Mouse (Mus musculus) spleen, postnatal 14 days (tissue): ENCODE data around the gene Ccdc6.
"Not testable (repeated sequence)": the region's sequence is repeated elsewhere in the genome, so short reads cannot be mapped to it uniquely, and the experiment has no call there.

ENCODE experiments used
- DNase-seq, 2 experiments: peaks; one replicate each; pipeline ENCODE4 v3.0.0; 2021 to 2022; ENCODE audit warnings: low spot score in 2 of 2

Gene Ccdc6

DNA sequence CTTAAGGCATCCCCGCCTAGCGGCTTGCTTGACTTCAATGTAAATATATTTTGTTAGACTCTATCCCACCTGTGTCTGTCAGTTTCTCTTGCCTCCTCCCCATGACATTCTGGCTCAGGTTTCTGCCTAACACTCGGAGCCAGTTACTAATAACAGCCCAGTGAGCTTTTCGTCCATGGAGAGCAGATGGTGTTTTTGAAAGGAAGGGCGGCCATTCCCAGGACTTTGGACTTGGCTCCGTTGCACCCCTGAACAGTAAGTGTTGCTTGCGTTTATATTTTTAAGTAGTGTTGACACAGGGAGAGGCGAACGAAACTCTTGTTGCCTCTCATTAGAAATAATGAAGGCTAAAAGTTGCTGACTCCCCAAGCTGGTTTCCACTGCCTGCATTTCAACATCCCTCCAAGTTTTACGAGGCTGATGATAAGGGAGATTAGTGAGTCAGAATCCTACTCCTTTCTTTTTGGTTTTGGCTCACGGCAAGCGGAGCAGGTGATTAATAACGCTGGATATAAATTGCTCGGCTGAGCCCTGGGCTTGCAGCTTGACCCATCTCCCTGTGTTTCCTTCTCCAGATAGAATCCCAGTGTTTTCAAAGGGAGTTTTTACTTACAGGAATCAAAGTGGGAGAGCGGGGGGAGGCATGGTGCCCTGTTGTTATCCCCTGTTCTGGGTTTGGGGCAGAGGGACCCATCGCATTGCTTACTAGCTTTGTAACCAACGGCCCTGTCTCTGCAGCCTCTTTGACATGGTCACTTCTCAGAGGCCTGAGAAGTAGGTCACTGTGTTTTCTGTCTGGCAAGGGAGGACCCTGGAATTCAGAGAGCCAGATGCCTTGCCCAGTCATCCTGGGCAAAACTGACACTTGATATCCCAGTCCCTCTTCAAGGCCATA, 107.8 kb downstream of the Ccdc6 start, which contains the start of gene Mrln:
Gene Mrln (plus strand): TSS at position 160 of the 895 bp plus-strand sequence.
- DNase-seq = no peak

DNA sequence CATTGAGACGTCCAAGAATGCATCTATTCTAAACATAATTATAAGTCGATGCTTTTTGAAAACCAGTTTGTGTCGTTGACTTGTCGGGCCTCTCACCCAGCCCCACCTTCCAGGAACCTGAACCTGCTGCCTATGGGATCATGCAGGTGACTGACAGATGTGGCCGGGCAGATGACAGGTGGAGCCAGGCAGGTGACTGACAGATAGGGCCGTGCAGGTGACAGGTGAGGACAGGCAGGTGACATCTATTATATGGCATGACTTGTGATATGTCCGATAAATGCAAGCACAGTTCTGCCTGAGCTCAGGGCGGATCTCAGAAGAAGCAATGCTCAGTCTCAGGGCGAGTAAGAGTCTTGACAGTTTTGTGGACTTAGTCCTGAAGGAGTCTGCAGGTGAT, 114.4 kb downstream of the Ccdc6 start:
- no peak for DNase-seq

- DNase-seq = no peak
Observed at GRCm38 (mm10) chr10:70220971-70221370, 124.0 kb downstream of the Ccdc6 start.

GRCm38 (mm10) chr10:70222231-70222630, 125.3 kb downstream of the Ccdc6 start:
- DNase-seq = not testable (repeated sequence)

DNA sequence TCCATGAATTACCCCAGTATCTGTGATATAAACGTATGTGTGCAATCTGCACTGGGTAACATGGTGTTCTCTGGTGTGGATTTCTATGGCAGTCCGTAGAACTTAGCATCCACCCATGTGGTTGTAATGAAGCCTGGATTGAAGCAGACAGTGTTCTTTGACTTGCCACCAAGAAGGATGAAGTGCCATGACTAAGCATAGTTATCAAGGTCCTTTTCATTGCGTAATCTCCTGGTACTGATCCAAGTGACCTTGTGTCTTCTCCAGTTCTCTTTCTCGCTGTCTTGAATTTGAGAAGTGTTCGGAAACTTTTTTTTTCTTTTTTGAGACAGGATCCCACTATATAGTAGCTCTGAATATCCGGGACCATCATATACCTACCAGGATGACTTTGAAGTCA, 127.7 kb downstream of the Ccdc6 start:
- no peak for DNase-seq

- DNase-seq = no peak
Observed at GRCm38 (mm10) chr10:70225760-70226159, 128.8 kb downstream of the Ccdc6 start.

- DNase-seq = no peak
Observed at GRCm38 (mm10) chr10:70226608-70227007, 129.7 kb downstream of the Ccdc6 start.

GRCm38 (mm10) chr10:70230352-70230751, 133.4 kb downstream of the Ccdc6 start:
- no peak for DNase-seq

DNA sequence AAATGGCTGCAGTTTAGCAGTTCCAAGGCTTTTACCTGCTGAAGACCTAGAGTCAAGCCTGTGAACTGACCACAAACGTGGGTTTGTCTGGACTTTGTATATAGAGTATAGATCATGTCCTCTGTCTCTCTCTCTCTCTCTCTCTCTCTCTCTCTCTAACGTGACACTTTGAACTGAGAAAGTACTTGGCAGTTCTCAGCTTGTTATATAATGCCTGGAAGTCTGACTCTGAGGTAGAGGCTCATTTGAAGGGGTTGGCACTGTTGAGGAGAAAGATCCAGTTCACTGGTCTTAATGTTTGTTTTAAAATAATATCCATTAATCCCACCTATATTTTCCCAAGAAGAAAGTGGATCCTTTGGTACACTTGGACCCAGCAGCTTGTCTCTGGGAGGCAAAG, 141.0 kb downstream of the Ccdc6 start:
- no peak for DNase-seq
